Mouse (Mus musculus): ENCODE data around the gene Itpkb.

Itpkb gene

DNA sequence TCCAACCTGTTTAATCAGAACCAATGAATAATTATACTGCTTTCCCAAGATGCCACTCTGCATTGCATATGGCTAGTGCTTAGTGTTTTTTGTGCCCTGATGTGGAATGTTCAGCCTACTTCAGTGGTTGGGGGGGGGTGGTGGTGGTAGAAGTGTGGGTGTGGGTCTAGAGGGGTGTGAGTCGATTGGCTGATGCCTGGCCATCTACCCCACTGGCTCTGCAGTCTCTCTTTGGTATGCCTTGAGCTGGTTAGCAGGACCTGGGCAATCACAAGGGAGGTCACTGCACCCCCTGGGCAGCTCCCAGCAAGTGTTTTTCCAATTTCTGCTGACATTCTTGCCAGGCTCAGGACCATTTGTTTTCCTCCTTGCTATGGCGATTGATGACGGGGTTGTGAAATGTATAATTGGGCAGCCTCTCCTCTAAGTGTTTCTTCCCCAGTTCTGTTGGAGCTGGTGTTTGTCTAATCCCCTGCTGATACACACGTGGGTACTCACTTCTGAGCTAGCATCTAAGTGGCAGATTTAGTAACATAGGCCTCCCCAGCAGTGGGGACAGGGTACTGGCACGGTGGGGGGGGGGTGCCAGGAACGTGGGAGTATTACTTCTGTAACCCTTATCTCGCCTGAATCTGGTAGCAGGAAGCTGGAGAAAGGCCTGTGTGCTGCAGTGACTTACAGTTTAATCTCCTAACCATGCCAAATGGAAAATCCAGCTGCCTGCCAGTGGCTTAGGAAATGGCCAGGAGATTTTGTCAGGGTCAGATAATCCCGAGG lies 13.3 kb downstream of the Itpkb start:
- no peak for DNase-seq (ENCODE audit: low spot score)

DNA sequence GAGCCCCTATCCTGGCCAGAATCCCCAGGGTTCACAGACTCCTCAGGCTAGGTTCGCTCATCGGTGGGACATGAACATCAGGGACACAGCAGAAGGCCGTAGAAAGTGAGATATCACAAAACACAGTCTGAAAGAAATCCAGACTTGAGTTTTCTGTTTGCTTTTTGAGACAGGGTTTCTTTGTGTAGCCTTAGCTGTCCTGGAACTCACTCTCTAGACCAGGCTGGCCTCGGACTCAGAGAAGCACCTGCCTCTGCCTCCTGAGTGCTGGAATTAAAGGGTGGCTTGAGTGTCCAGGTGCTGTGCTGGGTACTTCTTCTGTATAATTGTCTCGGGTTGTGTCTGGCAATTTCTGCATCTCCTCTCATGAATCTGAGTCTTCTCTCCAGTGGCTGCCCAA lies 14.8 kb downstream of the Itpkb start:
- no peak for DNase-seq (ENCODE audit: low spot score)

- no peak for DNase-seq (ENCODE audit: low spot score)
Observed at GRCm38 (mm10) chr1:180347059-180347458, 16.8 kb downstream of the Itpkb start.

- no peak for DNase-seq (ENCODE audit: low spot score)
Observed at GRCm38 (mm10) chr1:180347907-180348306, 17.6 kb downstream of the Itpkb start.

GRCm38 (mm10) chr1:180349090-180349489 lies 18.8 kb downstream of the Itpkb start:
- no peak for DNase-seq (ENCODE audit: low spot score)

DNA sequence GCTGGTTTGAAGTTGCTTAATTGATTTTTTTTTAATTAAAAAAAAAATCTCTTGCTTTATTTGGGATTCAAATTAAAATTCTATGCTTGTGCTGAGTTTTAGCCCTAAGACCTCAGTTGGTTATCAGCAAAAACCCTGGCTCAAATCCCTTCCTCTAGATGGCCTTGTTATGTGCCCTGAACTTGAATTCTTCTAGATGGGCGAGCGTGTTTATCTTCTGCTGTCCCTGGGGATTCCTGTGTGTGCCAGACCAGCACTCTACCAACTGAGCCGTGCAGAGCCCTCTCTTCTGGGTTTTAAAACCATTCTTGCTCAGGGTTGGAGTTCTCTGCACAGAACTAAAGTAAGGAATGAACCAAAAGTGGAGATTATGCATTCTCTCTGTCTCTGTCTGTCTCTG lies 22.0 kb downstream of the Itpkb start:
- DNase-seq (ENCODE audit: low spot score): no peak

GRCm38 (mm10) chr1:180354129-180354528 lies 23.8 kb downstream of the Itpkb start:
- DNase-seq (ENCODE audit: low spot score): no peak

DNA sequence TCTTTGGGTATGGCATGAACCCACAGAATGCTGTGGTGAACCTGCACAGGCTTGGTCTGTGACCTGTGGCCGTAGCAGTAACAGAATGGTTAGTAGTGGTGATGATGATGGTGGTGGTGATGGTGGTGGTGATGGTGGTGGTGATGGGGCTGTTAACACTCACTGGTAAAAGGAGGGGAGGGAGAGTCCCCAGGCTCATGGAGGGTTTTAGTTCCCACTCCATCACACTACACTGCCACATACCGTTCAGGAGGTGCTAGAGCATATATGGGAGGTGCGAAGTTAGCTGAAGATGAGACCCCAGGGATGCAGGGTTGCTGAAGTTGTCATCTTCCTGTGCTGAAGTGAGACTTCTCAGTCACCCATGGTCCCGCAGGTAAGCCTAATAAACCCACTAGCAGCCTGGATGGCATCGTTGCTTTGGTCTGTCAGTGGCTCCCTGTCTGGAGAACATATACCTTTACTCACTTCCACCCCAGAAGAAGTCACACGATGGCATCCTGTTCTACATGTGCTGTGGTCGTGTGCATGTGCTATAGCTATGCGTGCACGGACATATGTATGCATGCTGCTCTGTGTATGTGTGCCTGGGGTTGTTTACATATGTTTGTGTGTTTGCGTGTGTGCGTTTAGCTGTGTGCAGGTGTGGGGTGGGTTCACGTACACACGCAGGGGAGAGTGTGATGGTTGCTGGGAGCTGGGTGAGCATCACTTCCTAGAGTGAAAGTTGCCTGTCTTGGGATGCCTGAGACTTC lies 24.9 kb downstream of the Itpkb start:
- no peak for DNase-seq (ENCODE audit: low spot score)

- DNase-seq (ENCODE audit: low spot score): no peak
Observed at GRCm38 (mm10) chr1:180356176-180356575, 25.9 kb downstream of the Itpkb start.

DNA sequence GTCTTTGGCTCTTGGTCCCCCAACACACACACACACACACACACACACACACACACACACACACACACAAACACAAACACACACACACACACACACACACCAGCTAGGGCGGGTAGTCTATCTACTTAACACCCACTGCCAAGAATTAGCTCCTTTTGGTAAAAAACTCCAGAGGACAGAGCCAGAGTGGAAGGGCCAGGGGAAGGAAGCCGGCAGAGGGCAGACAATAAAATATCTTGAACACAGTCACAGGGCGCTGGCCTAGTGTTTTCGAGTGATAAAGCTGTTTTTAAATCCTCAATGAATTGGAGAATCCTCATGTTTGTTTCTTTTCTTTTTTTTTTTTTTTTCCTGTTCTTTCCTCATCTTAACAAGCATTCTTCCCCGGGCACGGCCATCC lies 26.6 kb downstream of the Itpkb start:
- no peak for DNase-seq (ENCODE audit: low spot score)

DNA sequence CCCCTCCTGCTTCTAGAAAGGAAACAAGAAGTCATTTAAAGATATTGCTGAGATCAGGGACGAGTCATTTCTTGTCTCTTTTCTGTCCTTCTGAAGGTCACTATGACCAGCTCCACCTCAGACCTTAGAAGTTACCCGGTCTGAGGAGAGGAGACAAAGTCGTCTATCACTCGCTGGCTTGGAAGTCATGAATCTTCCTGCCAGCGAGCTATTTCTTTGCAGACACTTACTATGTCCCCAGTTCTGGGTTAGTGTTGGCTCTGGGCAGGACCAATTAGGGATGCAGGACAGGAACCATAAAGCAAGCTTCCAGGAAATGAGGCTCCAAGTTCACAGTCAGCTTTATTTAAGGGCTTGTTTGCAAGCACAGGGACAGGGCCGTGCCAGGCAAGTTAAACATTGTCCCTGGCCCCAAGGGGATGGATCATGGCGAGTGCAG lies 27.6 kb downstream of the Itpkb start:
- DNase-seq (ENCODE audit: low spot score): no peak

- DNase-seq (ENCODE audit: low spot score): no peak
Observed at GRCm38 (mm10) chr1:180358466-180358865, 28.2 kb downstream of the Itpkb start.

DNA sequence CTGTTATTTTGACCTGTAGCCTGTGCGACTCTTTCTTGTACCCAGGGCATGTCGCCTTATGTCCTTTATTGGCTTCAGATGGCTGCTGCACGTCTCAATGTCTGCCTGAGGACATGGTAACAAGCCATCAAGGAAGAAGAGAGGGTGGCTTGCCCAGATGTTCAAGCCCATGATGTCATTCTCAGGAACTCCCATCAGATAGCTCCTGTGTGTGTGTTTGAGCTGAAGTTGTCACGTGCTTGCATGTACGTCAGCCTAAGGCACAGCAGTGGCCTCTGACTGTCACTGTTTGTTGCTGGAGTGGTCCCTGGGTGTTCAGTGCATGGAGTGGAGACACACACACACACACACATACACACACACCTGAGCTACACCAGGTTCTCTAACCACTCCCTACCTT lies 29.0 kb downstream of the Itpkb start:
- no peak for DNase-seq (ENCODE audit: low spot score)

DNA sequence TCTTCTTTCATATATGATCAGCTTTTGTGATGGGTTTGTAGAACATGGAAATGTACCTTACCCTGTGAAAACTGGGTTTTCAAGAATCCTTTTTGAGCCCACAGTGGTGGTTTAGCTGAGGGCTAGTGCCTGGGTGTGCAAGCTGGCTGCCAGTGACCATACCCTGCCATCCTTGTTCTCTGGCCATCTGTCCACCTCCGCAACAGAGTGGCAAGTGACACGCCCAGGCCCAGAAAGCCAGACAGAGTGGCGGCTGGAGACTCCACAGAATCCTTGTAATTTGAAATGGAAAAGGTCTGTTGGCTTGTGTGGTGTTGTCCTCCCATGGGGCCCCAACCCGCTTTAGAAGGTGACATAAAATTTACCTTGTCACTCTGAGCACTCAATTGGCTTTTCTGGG lies 31.9 kb downstream of the Itpkb start:
- DNase-seq (ENCODE audit: low spot score): no peak

GRCm38 (mm10) chr1:180362844-180363243 lies 32.6 kb downstream of the Itpkb start:
- no peak for DNase-seq (ENCODE audit: low spot score)

GRCm38 (mm10) chr1:180363317-180363716 lies 33.0 kb downstream of the Itpkb start:
- no peak for DNase-seq (ENCODE audit: low spot score)

GRCm38 (mm10) chr1:180364005-180364404 lies 33.7 kb downstream of the Itpkb start:
- DNase-seq (ENCODE audit: low spot score): peak; percentile 37

- no peak for DNase-seq (ENCODE audit: low spot score)
Observed at GRCm38 (mm10) chr1:180364720-180365119, 34.4 kb downstream of the Itpkb start.

DNA sequence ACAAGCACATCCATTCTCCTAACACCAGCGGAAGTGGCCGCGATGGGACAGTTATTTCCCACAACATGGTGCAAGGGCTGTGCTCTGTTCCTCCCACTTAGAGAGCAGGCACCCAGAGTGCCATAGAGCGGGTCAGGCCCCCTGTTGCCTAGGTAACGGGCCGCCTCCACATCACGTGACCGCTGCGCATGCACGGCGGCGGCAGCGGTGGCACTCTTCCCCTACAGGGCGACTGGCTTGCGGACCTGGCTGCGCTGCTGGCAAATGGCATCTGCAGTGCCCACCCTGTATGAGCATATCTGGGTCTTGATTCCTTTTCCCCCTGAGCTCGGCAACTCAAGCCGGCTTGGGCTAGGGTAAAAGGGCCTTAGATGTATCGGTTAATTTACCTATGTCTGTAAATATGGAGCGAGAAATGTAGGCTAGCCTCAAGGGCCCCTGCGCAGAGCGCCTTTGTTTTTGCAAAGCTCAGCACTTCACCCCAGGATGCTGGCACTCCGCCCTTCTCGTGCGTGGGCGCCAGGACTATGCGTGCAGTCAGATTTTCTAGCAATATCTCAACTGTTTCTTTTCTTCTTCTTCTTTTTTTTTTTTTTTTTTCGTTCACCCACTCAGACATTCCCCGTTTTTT lies 35.0 kb downstream of the Itpkb start:
- DNase-seq (ENCODE audit: low spot score): peak; percentile 89

DNA sequence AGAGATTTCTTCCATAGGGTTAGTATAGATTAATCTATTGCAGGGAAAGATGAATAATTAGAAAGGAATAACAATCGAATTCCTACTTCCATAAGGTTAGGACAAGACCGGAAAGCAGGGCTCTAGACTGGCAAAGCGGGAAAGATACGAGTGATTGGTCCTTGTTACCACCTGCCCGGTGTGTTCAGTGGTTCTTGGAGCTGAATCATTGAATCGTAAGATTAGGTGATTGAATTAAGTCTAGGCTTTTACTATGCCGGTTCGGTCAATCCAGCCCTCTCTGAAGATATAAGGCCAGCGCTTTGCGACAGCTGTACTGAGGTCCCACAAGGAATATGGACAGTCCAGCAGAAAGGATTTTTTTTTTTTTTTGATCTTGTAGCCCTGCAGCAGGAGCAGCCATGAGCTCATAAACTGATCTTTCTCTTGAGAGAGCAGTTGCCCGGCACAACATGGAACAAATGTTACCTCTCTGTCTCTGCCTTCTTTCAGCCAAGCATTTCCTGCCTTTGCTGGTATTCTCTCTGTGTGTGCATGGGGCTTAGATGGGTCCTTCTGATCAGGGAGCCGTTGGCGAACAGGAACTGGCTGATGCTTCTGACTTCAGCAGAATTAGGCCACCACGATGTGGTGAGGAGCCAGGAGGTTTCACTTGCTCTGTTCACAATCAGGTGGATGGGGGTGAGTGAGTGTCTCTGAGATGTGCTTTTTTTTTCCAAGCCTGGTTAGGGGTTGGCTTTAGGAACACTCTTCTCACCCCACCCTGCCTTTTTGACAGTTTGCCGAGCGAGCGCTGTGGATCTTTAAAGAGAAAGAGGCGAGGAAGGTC lies 35.9 kb downstream of the Itpkb start:
- DNase-seq (ENCODE audit: low spot score): peak; percentile 26

DNA sequence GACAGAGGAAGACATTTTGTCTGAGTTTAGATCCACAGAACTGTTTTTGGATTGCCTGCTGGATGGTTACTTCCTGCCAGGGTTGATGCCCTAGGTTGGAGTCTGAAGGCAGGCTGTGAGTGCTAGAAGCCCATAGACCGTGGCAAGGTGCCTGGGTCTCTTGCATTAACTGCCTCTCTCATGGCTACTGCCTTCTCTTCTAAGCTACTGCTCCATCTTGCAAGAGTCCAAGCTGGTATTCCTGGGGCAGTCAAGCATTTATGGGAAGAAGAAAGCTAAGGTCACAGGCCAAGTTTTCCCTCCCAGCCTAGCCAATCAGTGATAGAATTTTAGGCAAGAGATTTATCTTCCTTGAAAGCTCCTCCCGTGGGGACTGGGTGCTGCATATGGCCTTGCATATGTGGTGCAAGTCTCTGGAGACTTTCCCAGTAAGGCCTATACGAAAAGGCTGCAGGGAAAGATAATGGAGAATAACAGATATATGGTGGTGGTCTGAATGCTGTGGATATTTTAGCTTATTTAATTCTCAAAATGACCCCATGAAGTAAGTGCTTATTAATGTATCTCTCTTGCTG lies 36.8 kb downstream of the Itpkb start:
- DNase-seq (ENCODE audit: low spot score): no peak

GRCm38 (mm10) chr1:180367626-180368025 lies 37.3 kb downstream of the Itpkb start:
- no peak for DNase-seq (ENCODE audit: low spot score)
